Mouse (Mus musculus) T-helper 2 cell (primary cell): ENCODE data around the gene Adam19.

Experiments used
- in situ Hi-C: fragments of 300-600 bp; cut with MboI, MseI; formaldehyde crosslinking; loops from one replicate; pipeline ENCODE4 v1.15.1; 2025; ENCODE audit warnings: high pct_unique_total_duplicates

Adam19 gene

DNA sequence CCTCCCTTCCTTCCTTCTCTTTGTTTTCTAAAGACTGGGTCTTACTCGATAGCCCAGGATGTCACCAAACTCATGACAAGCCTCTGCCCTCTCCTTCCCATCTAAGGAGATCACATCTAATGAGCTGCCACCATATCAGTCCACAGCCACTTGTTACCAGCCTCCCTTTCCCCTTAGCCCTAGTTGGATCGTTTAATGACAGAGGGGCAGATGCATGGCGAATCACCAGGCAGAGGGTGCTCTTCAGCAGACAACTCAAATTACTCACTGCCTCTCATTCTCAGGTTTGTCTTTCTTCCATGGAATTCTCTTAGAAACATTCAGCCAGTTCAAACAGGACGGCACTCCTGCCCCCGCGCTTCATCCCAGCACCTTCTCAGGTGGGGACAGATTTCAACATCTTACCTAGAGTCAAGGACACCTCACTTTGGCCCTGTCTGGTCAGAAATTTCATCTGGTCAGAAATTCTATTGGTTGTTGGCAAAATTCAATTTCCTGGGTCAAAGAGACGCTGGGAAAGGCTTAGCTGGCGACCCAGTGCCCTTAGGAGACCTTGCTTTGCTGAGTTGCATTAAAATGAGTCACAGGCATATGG lies 16.8 kb downstream of the Adam19 start:
- in situ Hi-C loops: no loop called here

DNA sequence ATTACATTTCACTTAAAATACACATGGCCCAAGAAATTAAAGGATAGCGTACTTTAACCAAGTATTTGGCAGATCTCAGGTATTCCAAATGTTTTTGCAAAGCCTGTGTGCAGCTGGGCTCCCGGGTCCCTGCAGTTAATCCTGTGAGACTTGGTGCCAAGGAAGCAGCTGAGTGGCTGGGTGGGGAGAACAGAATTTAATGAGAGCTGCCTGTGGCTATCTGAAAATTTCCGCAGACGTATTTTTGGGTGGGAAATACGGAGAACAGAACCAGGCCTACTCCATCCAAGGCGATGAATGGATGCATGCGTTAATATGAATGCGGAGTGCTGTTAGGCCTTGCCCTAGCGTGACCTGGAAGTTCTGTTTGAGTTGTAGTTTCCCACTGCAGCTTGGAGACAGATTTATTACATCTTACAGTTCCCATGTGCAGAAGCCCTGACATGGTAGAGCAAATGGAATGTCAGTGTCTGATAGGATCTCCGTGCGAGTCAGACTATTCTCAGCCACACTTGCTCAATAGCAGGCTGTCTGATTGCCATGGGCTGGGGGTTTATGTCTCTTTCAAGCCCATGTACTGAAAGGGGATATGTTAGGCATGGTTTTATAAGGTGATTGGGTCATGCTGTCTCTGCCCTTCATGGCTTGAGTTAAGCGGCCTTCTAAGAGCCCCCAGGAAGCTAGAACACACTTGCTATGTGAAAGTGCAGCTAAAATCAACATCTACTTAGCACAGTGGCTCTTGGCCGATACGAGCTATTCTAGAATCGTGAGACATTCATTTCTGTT lies 17.5 kb downstream of the Adam19 start:
- in situ Hi-C loops: no loop called here

DNA sequence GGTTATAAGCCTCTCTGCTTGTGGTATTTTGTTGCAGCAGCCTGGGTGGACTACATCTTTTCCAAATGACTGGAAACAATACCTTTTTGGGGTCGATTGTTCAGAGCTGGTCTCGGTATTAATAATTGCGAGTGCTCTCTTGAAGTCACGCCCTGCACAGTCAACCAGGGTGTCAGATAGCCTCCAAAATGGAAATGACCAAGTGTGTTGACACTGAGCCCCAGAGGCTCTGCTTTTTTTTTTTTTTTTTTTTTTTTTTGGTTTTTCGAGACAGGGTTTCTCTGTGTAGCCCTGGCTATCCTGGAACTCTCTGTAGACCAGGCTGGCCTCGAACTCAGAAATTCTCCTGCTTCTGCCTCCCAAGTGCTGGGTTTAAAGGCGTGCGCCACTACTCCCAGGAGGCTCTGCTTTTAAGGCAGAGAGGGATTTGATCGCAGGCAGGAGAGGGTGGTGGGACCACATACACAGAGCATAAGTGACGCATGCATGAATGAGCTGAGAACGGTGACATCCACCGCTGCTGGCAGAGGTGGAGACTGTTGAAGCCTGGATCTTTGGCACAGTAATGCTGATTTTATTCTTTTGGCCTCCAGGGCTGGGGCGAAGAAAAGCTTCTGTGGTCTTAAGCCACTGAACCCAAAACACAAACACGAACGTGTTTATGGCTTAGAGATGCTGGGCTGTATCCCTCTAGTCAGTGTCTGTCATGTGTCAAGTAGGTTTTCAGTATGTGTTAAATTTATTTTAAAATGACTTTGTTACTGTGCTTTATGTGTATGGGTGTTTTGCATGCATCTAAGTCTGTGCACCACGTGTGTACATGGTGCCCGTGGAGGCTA lies 18.3 kb downstream of the Adam19 start:
- in situ Hi-C loops: no loop called here

DNA sequence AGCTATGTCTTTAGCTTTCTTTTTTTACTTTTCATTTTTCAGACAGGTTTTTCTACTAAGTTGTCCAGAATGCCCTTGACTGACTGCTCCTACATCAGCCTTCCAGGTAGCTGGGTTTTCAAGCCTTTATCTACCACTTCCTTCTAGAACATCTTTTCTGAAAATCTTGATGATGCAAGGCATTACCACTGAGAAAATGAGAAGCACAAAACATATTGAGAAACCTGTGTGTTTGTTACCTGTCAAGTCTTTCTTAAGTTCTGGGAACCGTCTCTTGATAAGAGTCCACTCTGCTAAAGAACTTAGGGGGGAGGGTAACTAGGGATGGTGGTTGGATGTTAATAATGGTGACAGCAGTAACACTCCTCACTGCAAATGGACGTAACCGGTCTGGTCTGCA lies 19.7 kb downstream of the Adam19 start:
- in situ Hi-C loops: no loop called here

DNA sequence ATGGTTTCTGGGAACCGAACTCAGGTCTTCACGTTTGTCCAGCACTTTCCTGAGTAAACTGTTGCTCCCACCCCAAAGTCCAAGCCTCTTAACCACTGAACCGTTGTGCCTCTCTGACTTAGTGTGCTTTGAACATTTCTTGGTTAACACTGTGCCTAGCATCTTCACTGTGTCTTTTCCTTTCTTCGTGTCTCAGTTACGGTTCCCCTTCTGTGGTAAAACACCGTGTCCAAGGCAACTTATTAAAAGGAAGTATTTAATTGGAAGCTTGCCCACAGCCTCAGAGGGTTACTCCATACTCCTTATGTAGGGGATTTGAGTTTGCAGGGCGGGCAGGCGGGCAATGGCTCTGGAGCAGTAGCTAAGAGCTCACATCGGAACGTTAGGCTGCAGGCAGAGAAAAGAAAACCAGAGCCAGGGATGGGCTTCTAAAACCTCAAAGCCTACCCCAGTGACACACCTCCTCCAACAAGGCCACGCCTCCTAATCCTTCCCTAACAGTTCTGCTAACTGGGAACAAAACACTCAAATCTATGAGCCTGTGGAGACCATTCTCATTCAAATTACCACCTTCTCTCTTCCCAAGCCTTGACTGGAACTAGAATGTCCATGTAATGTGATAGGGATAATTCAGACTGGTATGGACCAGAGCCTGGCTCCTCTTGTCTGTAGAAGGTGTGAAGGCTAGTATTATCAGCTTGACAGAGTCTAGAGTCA lies 20.8 kb downstream of the Adam19 start:
- in situ Hi-C loops: no loop called here

DNA sequence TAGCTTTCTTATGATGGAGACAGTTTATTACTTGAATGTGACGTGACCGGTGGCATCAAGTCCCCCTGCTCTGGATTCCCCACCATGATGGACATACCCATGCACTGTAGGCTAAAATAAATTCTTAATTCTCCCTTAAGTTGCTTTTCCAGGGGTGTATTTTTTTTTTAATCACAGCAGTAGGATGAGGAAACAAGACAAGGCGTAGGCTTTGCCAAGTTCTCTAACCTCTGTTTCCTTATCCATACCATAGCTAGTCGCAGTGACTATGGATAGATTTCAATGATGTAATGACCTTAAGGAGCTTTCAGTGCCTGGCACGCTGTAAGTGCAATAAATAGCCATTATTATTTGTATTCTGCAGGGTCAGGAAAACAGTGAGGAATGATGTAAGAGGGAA lies 21.5 kb downstream of the Adam19 start:
- in situ Hi-C loops: no loop called here

DNA sequence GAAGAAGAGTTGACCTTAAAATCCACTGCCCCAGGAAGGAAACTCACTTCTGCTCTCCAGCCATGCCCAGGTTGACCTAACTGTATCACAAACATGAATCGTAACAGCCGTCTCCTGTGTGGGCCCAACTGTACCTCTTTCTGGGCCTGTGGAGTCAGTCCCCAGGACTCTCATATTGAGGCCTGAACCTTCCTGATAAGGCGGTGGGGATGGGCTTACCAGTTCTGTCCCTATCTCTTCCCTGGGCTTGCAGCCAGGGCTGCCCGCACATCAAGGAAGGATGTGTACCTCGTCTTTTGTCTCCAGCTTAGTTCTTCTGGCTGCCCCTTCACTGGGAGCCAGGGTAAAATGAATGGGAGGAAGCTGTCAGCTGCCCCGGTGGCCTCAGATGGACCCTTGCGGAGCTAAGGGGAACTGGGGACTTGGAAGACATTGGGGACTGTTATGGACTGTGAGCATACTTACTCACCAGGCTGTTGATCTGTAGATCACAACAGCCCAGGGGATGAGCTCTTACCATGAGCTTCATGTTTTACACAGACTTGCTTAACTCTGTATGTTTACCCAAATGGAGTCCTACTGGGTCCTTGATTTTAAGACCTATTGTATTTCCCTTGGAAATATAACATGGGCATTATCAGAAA lies 22.1 kb downstream of the Adam19 start:
- in situ Hi-C loops: no loop called here

DNA sequence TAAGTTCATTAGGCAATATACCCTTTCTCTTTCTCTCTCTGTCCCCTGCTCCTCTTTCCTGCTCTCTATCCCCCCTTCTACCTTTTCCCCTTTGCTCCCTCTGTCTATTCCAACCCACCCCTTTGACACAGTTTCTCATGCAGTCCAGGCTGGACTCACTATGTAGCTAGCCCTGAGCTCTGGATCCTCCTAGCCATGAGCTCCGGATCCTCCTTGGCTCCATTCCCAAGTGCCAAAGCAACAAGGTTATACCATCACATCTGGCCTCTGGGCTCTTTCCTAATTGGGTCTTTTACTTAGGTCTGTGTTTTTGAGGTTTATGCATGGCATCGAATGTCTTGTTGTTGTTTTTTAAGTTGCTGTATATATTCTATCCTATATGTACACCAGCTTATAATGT lies 25.3 kb downstream of the Adam19 start:
- in situ Hi-C loops: loop anchor here (10.0 kb wide), 1 partner anchor 384 kb away; no protein-coding TSS in a partner anchor

DNA sequence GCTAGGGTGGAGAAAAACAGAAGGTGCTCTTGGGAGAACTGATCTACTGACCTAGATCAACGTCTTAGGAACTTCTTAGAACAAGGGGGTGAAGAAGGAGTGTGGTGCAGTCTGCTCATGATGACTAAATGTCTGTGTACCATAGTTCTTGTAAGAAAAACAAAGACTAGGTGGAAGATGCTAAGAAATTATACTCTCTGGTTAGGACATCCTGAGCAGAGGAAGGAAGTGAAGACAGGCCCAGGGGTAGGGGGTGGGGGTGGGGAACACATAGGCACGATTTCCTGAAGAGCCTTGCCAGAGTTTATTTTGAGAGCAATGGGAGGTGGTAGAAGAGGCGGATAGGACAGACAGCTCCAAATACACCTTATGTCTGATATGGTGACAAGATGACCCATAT lies 27.6 kb downstream of the Adam19 start:
- in situ Hi-C loops: loop anchor here (10.0 kb wide), 1 partner anchor 381 kb away; no protein-coding TSS in a partner anchor

DNA sequence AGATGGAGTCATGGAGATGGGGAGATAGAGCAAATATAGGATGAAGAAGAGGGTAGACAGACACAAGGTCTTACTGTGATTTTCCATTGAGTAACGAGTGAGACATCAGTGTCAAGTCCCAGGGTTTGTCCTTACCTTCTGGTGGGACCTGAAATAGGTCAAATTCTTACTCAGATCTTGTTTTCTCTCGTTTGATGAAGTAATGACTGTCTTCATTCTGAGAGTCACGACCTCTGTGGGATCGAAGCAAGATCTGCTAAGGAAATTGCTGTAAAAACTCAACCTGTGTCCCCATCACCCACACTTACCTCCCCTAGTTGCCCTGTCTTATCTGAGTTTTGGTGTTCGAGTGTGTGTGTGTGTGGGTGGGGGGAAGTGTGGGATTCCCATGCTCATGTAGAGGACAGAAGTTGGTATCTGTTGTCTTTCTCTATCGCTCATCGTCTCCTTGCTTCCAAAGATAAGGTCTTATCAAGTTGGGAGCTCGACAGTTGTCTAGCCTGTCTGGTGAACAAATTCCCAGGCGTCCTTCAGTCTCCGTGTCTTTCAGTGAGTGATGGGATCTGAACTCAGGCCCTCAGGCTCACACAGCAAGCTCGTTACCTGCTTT lies 28.1 kb downstream of the Adam19 start:
- in situ Hi-C loops: loop anchor here (10.0 kb wide), 1 partner anchor 381 kb away; no protein-coding TSS in a partner anchor

DNA sequence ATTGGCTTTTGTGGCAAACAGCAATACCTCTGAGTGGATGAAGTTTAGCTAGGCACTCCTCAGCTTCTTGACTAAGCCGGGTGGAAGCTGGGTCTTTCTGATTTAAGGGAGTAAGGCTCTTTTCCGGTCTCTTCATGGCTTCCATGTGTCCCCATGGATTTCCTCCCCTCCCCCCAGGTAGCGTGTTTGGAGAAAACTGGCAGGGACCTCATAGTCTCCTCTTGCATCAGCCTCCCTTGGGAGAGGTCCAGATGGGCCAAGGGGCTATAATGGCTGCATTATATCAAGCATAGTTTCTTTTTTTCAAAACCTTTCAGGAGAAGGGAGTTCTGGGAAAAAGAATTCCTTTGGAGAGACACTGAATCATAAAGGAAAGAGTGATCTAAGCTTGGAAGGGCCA lies 28.8 kb downstream of the Adam19 start:
- in situ Hi-C loops: loop anchor here (10.0 kb wide), 1 partner anchor 380 kb away; no protein-coding TSS in a partner anchor

DNA sequence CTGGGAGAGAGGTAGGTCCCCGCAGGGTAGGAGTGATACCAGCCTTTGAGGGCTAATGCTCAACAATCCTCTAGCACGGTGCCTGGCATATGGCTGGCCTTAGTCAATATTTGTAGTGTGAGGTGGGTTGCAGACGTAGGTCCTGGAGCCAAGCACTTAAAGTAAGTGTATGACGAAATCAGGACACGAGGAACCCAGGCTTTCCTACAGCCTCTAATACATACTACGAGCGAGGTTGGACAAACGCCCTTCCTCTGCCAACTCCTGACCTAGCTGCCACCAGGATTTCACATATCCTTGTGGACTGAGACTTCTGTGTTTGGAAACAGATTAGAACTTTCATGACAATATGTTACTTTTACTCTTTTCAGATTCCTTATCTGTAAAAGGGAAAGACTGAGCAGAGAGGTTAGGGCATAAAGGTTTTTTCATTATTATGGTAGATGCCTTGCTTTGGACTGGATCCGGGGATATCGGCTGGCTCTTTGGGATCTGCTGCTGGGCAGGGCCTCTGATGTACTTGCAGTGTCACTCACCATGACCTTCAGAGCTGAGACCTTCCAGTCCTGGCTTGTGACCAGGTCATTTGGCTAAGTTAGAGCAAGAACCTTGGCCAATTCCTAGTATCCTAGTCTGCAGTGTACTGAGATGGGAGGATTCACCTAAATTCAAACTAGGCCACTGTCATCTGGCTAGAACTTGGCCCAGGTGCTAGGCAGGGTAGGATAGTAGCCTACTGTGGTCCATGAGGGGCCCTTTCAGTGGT lies 29.8 kb downstream of the Adam19 start:
- in situ Hi-C loops: loop anchor here (10.0 kb wide), 1 partner anchor 379 kb away; no protein-coding TSS in a partner anchor

DNA sequence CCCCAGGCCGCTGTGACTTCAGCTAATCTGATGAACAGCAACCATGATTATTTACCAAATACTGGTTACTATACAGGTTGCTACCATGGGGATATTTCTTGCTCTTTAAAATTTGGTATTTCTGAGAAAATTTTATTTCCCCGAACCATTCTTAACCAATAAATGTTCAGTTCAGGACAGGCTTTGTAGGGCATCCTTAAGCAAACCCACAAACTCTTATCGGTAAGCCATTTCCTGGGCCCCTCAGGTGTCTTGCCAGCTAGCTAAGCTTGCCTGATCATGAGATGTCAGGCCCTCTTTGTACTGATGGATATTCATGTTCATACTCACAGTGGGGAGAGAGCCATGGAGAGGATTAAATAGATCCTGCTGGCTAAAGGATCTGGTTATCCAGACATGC lies 30.7 kb downstream of the Adam19 start:
- in situ Hi-C loops: loop anchor here (10.0 kb wide), 1 partner anchor 378 kb away; no protein-coding TSS in a partner anchor

DNA sequence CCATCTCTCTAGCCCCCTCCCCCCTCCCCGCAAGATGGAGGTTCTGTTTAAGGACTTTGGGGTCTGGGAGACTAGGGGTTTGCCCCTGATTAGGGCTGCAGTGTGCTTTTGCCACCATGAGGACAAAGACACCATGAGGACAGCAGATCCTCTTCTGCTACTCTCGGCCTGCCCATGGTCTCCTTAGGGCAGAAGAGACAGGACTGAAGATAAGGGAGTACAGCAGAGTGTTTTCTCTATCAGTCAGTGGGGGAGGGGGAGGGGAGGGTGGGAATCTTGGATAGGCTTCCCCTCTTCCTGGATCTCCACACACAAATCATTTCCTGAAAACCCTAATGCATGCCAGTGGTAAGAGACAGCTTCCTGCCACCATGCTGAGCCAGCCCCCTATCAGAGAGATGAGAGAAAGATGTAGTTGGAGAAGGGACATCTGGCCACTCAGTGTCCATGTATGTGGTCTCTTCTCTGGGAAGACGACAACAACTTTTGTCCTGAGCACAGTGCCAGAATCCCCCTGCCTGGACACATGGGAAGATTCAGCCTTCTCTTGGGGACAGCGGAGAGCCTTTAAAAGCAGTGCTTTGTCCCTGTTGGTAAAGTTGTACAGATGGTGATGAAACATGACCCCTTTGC lies 33.4 kb downstream of the Adam19 start:
- in situ Hi-C loops: loop anchor here (10.0 kb wide), 1 partner anchor 376 kb away; no protein-coding TSS in a partner anchor

DNA sequence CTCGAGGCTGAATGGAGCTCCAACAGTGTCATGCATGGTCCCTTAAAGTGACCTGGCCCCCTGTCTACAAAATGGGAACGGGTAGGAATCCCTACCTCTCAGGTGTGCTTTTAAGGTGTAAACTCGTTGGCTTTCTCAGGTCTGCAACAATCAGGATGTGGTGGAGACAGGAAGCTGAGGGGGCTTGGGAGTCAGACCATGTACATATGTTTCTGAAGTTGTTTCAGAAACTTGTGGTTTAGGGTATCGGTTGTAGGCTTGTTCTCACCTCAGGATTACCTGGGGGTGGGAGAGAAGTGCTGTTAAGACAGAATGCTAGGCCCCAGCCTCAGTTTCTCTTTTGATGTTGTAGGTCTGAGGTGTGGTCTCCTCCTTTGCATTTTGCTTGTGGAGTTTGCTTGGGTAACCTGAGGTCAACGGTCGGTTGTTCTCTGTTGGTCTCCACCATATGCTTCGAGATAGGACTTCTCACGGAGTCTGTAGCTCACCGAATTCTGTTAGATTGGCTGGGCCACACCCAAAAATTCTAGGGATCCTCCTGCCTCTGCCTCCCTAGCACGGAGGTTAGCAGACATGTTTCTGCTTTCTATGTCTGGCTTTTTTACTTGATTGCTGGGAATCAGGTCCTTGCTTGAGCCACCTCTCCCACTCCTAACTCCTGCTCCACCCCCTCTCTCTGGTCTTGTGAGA lies 34.4 kb downstream of the Adam19 start:
- in situ Hi-C loops: no loop called here

DNA sequence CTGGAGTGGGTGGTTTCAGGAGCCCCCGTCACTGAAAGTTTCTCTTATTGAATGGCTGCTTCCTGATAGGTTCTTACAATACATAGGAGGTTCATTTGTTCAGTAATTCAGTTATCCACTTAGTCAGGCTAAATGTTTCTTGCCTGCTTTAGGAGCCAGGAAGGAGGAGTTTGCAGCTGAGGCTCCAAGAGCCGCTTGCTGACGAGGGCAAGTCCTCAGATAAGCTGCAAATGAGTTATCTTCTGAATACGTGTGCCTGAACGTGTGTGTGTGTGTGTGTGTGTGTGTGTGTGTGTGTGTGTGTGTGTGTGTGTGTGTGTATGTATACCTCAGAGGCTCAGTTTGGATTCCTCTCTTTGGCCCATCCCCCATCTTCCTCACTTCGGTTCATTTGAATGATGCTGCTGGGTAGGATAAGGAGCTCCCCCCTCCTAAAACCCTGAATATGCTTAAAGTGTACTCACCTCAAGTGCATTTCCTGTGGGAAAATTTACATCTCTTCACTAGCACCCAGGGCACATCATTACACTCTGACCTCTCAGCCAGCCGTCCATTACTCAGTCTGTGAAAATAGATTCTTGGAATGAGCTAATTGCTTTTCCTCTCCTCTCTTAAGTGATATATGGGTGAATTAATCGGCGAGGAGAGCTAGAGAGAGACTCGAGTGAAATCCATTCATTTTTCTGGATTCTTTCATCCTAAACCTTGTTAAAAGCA lies 35.3 kb downstream of the Adam19 start:
- in situ Hi-C loops: no loop called here

DNA sequence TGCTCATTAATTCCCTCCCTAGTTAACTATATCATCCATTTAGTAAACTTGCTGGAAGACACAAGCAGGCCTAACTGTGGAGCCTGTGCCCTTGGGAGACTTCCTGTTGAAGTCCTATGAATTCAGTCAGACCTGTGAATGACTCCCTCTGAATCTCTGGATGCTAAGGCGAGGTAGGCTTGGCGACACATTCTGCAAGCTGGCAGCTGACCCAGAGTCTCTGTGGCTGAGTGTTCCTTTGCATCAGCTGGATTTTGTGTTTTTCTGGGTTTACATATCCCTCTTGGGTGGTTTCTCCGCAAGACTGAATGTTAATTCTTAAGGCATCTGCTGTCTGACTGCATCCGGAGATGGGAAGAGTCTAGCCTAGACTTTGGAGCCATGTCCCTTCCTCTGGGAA lies 36.3 kb downstream of the Adam19 start:
- in situ Hi-C loops: no loop called here
